Mouse (Mus musculus) adrenal gland, adult 2 months (tissue): ENCODE measurements at regions not wholly inside any gene's neighbourhood (a gene's known extent, or its start where the extent isn't known, plus 50 kb on each side); places are given as distances from the start of the nearest gene placed in this dataset.

ENCODE experiments used
- DNase-seq: peaks from one replicate; pipeline ENCODE4 v3.0.0; 2021

DNA sequence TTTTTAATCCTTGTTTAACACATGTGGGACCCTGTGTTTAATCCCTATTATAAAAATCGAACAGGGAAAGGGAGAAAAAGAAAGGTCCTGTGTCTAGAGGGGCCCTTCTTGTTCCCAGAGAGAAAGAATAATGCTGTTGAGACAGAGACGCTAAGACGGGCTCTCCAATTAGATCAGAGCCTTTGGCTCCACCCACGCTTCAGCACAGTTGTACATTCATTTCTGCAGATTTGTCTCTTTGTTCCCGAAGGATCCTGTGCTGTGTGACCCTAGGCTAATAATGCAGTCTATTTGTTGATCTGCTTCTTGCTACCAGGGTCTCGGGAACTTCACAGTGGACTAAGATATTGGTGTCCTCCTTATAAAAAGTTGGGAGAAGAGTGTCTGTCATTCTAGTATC lies 92.0 kb downstream of the Cdc5l start:
- DNase-seq: no peak

GRCm38 (mm10) chr17:45340851-45341250 lies 92.7 kb downstream of the Cdc5l start:
- DNase-seq: no peak

DNA sequence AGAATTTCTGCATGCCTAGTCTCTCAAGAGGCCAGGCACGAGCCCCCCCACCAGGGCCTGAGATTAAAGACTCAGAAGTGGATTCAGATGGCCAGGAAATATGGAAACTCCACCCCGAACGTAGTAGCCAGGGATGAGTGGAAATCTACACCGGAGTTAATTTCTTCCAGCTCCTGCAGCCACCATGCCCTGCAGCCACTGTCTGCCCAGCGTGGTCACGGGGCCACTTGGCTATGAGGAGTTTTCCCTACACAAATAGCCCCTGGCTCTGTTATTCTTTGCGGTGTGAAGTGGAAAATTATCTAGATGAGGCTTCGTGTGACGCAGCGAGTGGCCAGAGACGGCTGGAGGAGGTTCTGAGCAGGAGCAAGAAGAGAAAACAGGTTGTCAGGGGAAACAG lies 94.3 kb downstream of the Cdc5l start:
- DNase-seq: no peak

- DNase-seq: no peak
These were observed 95.5 kb downstream of the Cdc5l start for GRCm38 (mm10) chr17:45338086-45338485.

DNA sequence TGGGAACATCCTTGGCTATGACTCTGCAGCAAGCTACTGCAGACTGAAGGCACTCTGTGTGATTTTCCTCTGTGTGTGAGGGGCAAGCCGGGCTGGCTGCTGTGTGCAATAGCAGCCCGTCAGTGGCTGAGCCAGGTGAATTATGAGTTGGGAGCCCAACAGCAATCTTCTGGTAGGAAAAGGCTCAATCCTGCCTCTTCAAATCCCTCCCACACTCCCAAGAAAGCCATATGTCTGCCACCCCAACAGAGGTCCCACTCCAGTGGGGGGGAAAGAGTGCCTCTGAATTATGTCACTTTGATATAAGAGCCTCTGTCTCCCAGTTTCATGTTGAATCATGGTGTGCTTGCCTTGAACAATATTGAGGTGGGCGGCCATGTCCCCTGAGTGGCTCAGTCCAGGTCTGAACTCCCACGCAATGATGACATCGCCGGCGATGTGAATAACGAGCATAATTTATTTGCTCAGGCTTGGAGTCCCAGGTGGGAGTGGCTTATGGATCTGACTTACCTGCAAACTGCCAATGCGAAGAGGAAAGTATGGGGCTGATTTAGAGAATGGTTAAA lies 97.9 kb downstream of the Cdc5l start:
- no peak for DNase-seq

GRCm38 (mm10) chr17:45334732-45335381 lies 98.7 kb downstream of the Cdc5l start:
- no peak for DNase-seq

DNA sequence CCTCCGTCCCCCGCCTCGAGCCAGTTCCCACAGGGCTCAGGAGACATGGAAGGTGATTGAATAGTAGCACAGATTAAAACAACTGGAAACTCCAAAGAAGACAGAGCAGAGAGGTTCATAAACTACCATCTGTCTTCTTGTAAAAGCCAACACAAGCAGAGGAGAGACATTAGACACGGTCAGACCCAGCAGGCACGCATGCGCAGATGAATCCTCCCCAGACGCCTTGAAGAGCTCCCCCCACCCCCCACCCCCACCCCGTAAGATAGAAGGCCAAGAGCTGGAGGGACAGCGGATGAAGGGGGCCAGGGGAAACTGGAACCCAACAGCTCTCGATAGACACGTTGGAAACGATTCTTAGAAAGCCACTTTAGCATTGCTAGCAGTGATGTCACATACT lies 101.2 kb downstream of the Cdc5l start:
- no peak for DNase-seq

- no peak for DNase-seq
These were observed 104.3 kb downstream of the Cdc5l start for GRCm38 (mm10) chr17:45329241-45329640.

DNA sequence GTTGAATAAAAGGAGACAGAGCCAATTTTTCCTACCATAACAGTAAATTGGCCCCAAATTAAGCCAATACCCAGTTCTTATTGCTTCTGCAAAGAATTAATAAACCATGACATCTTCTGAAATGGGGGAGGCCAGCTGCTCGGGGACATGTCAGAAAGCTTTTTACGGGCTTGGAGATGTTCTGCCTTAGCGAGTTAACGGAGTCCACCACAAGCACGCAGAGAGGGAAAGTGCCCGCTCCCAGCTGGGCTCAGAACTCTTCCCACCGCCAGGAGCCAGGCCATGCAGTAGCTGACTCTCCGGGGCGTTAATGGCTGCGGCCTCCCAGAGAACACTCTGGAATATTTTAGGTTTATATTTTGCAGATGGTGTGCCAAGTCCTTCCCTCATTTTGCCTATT lies 106.8 kb downstream of the Cdc5l start:
- DNase-seq: no peak

- no peak for DNase-seq
These were observed 107.4 kb downstream of the Cdc5l start for GRCm38 (mm10) chr17:45326173-45326572.

- peak; percentile 41 for DNase-seq
These were observed 110.7 kb downstream of the Cdc5l start for GRCm38 (mm10) chr17:45322842-45323241.

GRCm38 (mm10) chr17:45320074-45320473 lies 113.5 kb downstream of the Cdc5l start:
- DNase-seq: no peak

DNA sequence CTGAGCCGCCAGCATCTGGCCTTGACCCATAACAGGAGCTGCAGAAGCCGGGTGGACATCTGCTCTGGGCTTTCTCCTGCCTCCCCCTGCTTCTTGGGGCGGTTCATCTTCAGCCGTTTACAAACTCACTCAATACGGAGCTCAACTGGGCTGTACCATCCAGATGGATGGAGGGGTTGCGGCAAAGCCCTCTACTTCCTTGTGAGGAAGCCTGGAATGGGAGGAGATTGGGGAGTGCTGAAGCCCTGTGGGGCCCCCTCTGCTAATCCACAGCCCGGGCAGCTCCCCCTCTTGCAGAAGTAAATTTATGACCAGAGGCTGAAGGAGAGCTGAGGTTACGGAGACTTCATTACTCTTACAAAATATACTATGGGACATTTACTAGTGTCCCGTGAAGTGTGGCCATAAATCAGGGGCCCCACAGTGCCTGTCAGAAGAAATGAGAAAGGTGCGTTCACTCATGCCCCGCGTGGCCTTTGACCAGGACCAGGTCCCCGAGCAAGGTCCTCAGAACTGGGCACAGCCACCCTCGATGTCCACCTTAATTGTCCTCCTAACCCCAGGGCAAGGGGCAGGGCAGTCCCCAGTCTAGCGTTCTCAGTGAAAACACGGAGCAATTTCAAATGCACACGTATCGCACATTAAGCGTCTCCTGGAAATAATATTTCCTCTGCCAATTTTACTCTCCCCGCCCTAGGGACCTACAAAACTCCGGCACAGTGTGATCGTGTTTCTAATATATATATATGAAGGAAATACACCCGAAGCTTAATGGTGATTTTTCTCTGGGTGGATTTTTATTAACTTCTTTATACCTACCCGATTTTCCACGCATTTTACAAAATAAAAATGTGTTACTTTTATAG lies 115.1 kb downstream of the Cdc5l start:
- peak; percentile 18 for DNase-seq

- DNase-seq: peak; percentile 83
These were observed 120.8 kb downstream of the Cdc5l start for GRCm38 (mm10) chr17:45312510-45313266.

DNA sequence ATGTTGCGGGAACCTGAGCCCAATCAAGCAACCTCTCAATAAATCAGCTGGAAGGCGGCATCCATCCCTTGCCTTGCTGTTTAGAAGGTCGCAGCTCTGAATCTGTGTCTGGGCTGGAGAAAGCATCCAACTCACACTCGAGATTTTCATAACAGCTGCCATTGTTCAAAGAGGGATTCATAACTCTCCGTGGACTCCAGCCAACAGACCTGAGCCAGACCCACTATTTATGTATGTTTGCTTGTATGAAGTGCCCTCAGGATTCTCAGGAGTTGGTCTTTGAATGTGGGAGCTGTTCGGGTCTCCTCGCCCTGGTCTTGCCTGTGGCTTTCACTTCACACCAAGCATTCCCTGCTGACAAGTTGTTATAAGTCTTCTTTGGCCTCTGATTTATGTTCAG lies 127.0 kb downstream of the Cdc5l start:
- no peak for DNase-seq

GRCm38 (mm10) chr17:45303183-45303582 lies 130.4 kb downstream of the Cdc5l start:
- no peak for DNase-seq

DNA sequence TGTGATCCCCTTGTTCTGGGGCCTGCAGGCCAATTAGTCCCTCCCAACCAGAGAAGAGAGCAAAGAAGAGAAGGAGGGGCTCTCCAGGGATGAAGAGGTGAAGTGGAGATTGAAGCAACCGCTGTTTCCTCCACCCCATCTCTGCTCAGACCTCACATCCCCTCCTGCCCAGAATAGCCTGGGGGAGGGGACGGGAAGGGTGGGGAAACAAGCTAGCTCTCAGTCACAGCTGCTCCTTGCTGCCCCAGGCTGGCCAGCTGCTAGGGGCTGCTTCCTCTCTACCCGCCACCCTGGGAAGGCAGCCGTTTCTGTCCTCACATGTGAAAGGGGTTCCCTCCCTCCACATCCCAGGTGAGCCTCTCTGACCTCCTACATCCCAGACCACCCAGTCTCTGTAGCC lies 135.2 kb downstream of the Cdc5l start:
- DNase-seq: no peak

GRCm38 (mm10) chr17:45297860-45298259 lies 135.7 kb downstream of the Cdc5l start:
- DNase-seq: no peak

DNA sequence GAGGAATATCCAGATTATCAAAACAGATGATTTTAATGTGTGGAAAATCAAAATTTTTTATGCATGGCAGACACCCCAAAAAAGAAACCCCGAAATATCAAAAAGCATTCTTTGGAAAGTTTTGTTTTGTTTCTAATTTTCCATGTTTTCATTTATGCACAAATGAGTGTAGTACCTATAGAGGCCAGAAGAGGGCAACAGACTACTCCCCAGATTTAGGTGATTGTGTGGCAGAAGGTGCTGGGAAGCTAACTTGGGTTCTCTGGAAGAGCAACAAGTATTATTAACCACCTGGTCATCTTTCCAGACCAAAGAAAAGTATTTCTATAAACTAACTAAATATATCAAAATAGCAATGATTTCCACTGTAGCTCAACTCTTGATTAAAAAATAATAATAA lies 137.2 kb downstream of the Cdc5l start:
- no peak for DNase-seq

- no peak for DNase-seq
These were observed 138.7 kb downstream of the Cdc5l start for GRCm38 (mm10) chr17:45294886-45295285.

- DNase-seq: no peak
These were observed 139.2 kb downstream of the Cdc5l start for GRCm38 (mm10) chr17:45294256-45294865.

DNA sequence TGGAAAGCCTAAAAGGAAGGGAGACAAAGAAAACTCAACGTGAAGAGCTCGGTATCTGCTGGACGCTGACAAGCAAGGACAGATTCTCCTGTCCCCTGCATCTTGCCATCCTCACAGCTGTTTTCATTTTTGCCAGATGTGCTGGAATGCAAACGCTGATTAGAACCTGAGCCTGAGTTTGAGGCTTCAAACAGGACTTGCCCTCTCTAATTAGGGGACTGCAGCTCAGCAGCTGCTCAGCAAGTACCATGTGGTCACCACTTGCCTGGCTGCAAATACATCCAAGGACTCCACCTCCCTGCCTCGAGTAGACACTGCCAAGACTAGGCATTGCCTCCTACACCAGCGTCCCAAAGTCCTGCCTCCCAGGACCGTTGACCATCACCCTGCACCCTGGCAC lies 140.7 kb downstream of the Cdc5l start:
- DNase-seq: no peak
